9 mouse cellular contexts compared by ENCODE assay signal in genomic region chr9:102211296-102212035, GRCm38 (mm10).
A peak's percentile ranks its signal among the peaks of the same experiment; 100 is the strongest.
DNase-seq lines count a peak whose midpoint lies in the region; ATAC-seq lines count a peak whose summit lies in the region.
"Had no signal": no experiment of that assay in that cellular context is flagged by ENCODE, and none has a peak within 500 bp of the region (broad histone marks: within the 10 kb centered on the region; RNA-seq: fewer than 3 reads in every experiment).

No protein-coding gene starts in this region.

- H3K36me3 ChIP-seq in embryonic facial prominence, embryonic 10.5 days (replicated peaks): no peaks in the 10 kb centered on the region
- H3K36me3 ChIP-seq in hindbrain, embryonic 13.5 days: peaks cover 5% of the 10 kb centered on the region; the same call in 1 of the 2 replicates
- H3K36me3 ChIP-seq in midbrain, embryonic 16.5 days (ENCODE audit: control insufficient read depth, insufficient read depth, low read length): peaks cover 3% of the 10 kb centered on the region; the same call in 1 of the 2 replicates
- no peaks in the 10 kb centered on the region for H3K36me3 ChIP-seq in heart, embryonic 12.5 days
- no peaks in the 10 kb centered on the region for H3K36me3 ChIP-seq in kidney, embryonic 15.5 days

- no peaks in the 10 kb centered on the region for H3K9me3 ChIP-seq in embryonic facial prominence, embryonic 10.5 days
- no peaks in the 10 kb centered on the region for H3K9me3 ChIP-seq in hindbrain, embryonic 13.5 days
- no peaks in the 10 kb centered on the region for H3K9me3 ChIP-seq in midbrain, embryonic 16.5 days (replicated peaks; ENCODE audit: control insufficient read depth, low read length, poor library complexity, severe bottlenecking)
- H3K9me3 ChIP-seq in heart, embryonic 12.5 days (replicated peaks): no peaks in the 10 kb centered on the region
- no peaks in the 10 kb centered on the region for H3K9me3 ChIP-seq in kidney, embryonic 15.5 days (replicated peaks)

- no peak overlapping the region for H3K4me2 ChIP-seq in hindbrain, embryonic 13.5 days
- H3K4me2 ChIP-seq in midbrain, embryonic 16.5 days (ENCODE audit: low read length): no peak overlapping the region
- no peak overlapping the region for H3K4me2 ChIP-seq in heart, embryonic 12.5 days
- no peak overlapping the region for H3K4me2 ChIP-seq in kidney, embryonic 15.5 days

- peaks cover 44% of the 10 kb centered on the region for H3K4me1 ChIP-seq in embryonic facial prominence, embryonic 10.5 days
- peaks cover 47% of the 10 kb centered on the region for H3K4me1 ChIP-seq in hindbrain, embryonic 13.5 days (replicated peaks)
- H3K4me1 ChIP-seq in midbrain, embryonic 16.5 days (ENCODE audit: control insufficient read depth, insufficient read depth, low read length): peaks cover 40% of the 10 kb centered on the region
- peaks cover 3% of the 10 kb centered on the region for H3K4me1 ChIP-seq in heart, embryonic 12.5 days (replicated peaks)
- no peaks in the 10 kb centered on the region for H3K4me1 ChIP-seq in kidney, embryonic 15.5 days

- no peak overlapping the region for H3K9ac ChIP-seq in hindbrain, embryonic 13.5 days
- 0 out of 2 replicates have a peak overlapping the region, but pooled peaks have one; percentile 27 for H3K9ac ChIP-seq in midbrain, embryonic 16.5 days (ENCODE audit: low read depth, low read length)
- H3K9ac ChIP-seq in heart, embryonic 12.5 days: no peak overlapping the region
- H3K9ac ChIP-seq in kidney, embryonic 15.5 days: no peak overlapping the region

- H3K4me3 ChIP-seq in embryonic facial prominence, embryonic 10.5 days: no peak overlapping the region
- no peak overlapping the region for H3K4me3 ChIP-seq in hindbrain, embryonic 13.5 days
- H3K4me3 ChIP-seq in midbrain, embryonic 16.5 days (ENCODE audit: low read depth, low read length): no peak overlapping the region
- H3K4me3 ChIP-seq in heart, embryonic 12.5 days: no peak overlapping the region
- no peak overlapping the region for H3K4me3 ChIP-seq in kidney, embryonic 15.5 days (replicated peaks)

- peaks cover 32% of the 10 kb centered on the region for H3K27me3 ChIP-seq in embryonic facial prominence, embryonic 10.5 days (replicated peaks; ENCODE audit: low read depth, poor library complexity, severe bottlenecking)
- peaks cover 31% of the 10 kb centered on the region for H3K27me3 ChIP-seq in hindbrain, embryonic 13.5 days
- H3K27me3 ChIP-seq in midbrain, embryonic 16.5 days (ENCODE audit: control insufficient read depth, insufficient read depth, low read depth, low read length): no peaks in the 10 kb centered on the region
- H3K27me3 ChIP-seq in heart, embryonic 12.5 days (replicated peaks): 0 out of 2 replicates have a peak, but pooled peaks cover 14% of the 10 kb centered on the region
- H3K27me3 ChIP-seq in kidney, embryonic 15.5 days: no peaks in the 10 kb centered on the region

- H3K27ac ChIP-seq in embryonic facial prominence, embryonic 10.5 days (replicated peaks): peak overlapping the region; percentile 52
- peak overlapping the region; percentile 82 for H3K27ac ChIP-seq in hindbrain, embryonic 13.5 days
- H3K27ac ChIP-seq in midbrain, embryonic 16.5 days (ENCODE audit: low read length): peak overlapping the region; percentile 82
- no peak overlapping the region for H3K27ac ChIP-seq in heart, embryonic 12.5 days (ENCODE audit: poor library complexity, severe bottlenecking)
- H3K27ac ChIP-seq in kidney, embryonic 15.5 days: no peak overlapping the region

- peak; percentile 17 for DNase-seq in layer of hippocampus, adult 9-11 months
- no peak for DNase-seq in layer of hippocampus, postnatal 25 days (ENCODE audit: extremely low spot score in 1 of 2, low spot score in 1 of 2)
- peak; percentile 71 for DNase-seq in embryonic facial prominence, embryonic 10.5 days (ENCODE audit: low spot score)
- DNase-seq in kidney, postnatal 25 days: no peak

- 14% methylated on average over 10 of the region's 10 CpGs for WGBS in embryonic facial prominence, embryonic 10.5 days
- WGBS in hindbrain, embryonic 13.5 days: 9% methylated on average over 10 of the region's 10 CpGs
- 4% methylated on average over 10 of the region's 10 CpGs for WGBS in midbrain, embryonic 16.5 days
- WGBS in heart, embryonic 12.5 days: 39% methylated on average over 10 of the region's 10 CpGs
- WGBS in kidney, embryonic 15.5 days: 48% methylated on average over 10 of the region's 10 CpGs

- peak; percentile 95 for ATAC-seq in hindbrain, embryonic 13.5 days (ENCODE audit: low FRiP score)
- peak; percentile 94 for ATAC-seq in midbrain, embryonic 16.5 days
- no peak for ATAC-seq in heart, embryonic 12.5 days (ENCODE audit: insufficient number of reproducible peaks, low FRiP score)
- no peak for ATAC-seq in kidney, embryonic 15.5 days (replicated peaks; ENCODE audit: low FRiP score)
- ATAC-seq: lung, postnatal 0 days had no signal

Comparison
In these comparisons a context has a peak if more than half of its experiments do, and no peak if none do; other contexts are left out.
1. DNase-seq: peak in layer of hippocampus, adult 9-11 months (single experiment) and embryonic facial prominence, embryonic 10.5 days (single experiment); none in layer of hippocampus, postnatal 25 days (0 of 2) and kidney, postnatal 25 days (0 of 2).
2. H3K27ac ChIP-seq: peak in embryonic facial prominence, embryonic 10.5 days (single experiment), hindbrain, embryonic 13.5 days (single experiment) and midbrain, embryonic 16.5 days (single experiment); none in heart, embryonic 12.5 days (single experiment) and kidney, embryonic 15.5 days (single experiment).
3. ATAC-seq: peak in hindbrain, embryonic 13.5 days (single experiment) and midbrain, embryonic 16.5 days (single experiment); none in heart, embryonic 12.5 days (single experiment) and kidney, embryonic 15.5 days (single experiment).